Mouse (Mus musculus) liver, postnatal 0 days (tissue): ENCODE measurements around the gene Timeless.
"Not testable (repeated sequence)": the region's sequence is repeated elsewhere in the genome, so short reads cannot be mapped to it uniquely, and the experiment has no call there.

ENCODE experiments used
- CTCF ChIP-seq: sonication (generic); IDR thresholded peaks from 2 replicates; pipeline ENCODE4 v1.5.1; 2016; ENCODE audit warnings: antibody characterized with exemption, low read depth
- EP300 ChIP-seq: IDR thresholded peaks from 2 replicates; pipeline ENCODE4 v1.6.1; 2016; ENCODE audit warnings: antibody characterized with exemption, low read depth, mild to moderate bottlenecking

- TF ChIP-seq CTCF, EP300: not testable (repeated sequence)
These were observed 58.7 kb downstream of the Timeless start for GRCm38 (mm10) chr10:128290594-128290993.
